Mouse (Mus musculus): Measurements from ENCODE around the gene Rab8b. TPM values are rescaled to one million over a fixed set of nuclear protein-coding genes. Genes with fewer than 3 reads are reported as not detected.
"Not testable (repeated sequence)": the region's sequence is repeated elsewhere in the genome, so short reads cannot be mapped to it uniquely, and the experiment has no call there.

Gene Rab8b
- polyA plus RNA-seq, 1 experiment, result 15.3 TPM

DNA sequence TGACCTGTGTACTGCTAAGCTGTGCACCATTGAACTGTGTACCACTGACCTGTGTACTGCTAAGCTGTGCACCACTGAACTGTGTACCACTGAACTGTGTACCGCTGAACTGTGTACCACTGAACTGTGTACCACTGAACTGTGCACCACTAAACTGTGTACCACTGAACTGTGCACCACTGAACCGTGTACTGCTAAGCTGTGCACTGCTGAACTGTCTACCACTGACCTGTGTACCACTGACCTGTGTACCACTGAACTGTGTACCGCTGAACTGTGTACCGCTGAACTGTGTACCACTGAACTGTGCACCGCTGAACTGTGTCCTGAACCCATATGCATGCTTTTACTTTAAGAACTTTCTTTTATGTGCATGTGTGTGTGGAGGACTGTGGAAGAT is 45.2 kb downstream of the Rab8b start:
- Histone ChIP-seq H3K27ac (ENCODE audit: insufficient read depth, low read length) (no peak overlapping the region), H3K27me3 (ENCODE audit: control insufficient read depth, insufficient read depth, low read length) (no peaks in the 10 kb centered on the region), H3K4me1 (ENCODE audit: control insufficient read depth, insufficient read depth, low read length) (no peaks in the 10 kb centered on the region), H3K4me3 (replicated peaks; ENCODE audit: insufficient read depth, low read depth, low read length) (no peak overlapping the region)
- TF ChIP-seq POLR2A (IDR thresholded peaks at IDR 0.05; ENCODE audit: borderline replicate concordance, insufficient read depth, low read length), result no peak
- no peak for TF ChIP-seq CTCF (IDR thresholded peaks at IDR 0.05; ENCODE audit: borderline replicate concordance, insufficient read depth, low read depth, low read length)
- WGBS, result 99% methylated on average over 5 of the region's 5 CpGs
- DNase-seq, result no peak

DNA sequence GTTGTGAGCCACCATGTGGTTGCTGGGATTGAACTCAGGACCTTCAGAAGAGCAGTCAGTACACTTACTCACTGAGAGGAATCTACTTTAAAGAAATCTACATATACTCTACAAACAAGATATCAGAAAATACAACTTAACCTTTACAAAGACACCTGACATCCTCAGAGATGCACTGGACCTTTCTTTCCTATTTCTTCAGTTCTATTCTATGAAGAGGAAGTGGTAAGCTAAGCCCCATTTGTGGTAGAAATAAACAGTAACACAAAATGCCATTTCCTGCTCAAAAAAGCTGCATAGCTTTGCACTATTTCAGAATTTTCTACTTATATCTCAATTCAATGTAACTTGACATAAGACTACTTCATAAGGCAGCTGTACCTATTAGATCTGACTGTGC is 46.0 kb downstream of the Rab8b start:
- Histone ChIP-seq H3K27me3 (ENCODE audit: control insufficient read depth, insufficient read depth, low read length) (no peaks in the 10 kb centered on the region), H3K27ac (ENCODE audit: insufficient read depth, low read length) (no peak overlapping the region), H3K4me3 (replicated peaks; ENCODE audit: insufficient read depth, low read depth, low read length) (no peak overlapping the region), H3K4me1 (ENCODE audit: control insufficient read depth, insufficient read depth, low read length) (no peaks in the 10 kb centered on the region)
- TF ChIP-seq POLR2A (IDR thresholded peaks at IDR 0.05; ENCODE audit: borderline replicate concordance, insufficient read depth, low read length) (no peak), CTCF (IDR thresholded peaks at IDR 0.05; ENCODE audit: borderline replicate concordance, insufficient read depth, low read depth, low read length) (no peak)
- no peak for DNase-seq

DNA sequence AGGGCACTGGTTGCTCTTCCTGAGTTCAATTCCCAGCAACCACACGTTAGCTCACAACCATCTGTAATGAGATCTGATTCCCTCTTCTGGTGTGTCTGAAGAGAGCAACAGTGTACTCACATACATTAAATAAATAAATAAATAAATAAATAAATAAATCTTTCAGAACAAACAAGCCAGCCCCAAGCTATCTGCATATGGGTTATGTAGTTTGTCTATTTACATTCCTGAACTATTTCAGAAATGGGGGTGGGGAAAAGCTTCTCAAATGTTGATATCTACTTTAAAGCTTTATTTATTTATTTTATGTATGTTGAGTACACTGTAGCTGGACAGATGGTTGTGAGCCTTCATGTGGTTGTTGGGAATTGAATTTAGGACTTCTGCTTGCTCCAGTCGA is 46.5 kb downstream of the Rab8b start:
- WGBS, result 81% methylated on average over 2 of the region's 2 CpGs
- H3K27ac ChIP-seq (ENCODE audit: insufficient read depth, low read length); H3K27me3 ChIP-seq (ENCODE audit: control insufficient read depth, insufficient read depth, low read length); DNase-seq; H3K4me1 ChIP-seq (ENCODE audit: control insufficient read depth, insufficient read depth, low read length); H3K4me3 ChIP-seq (replicated peaks; ENCODE audit: insufficient read depth, low read depth, low read length): not testable (repeated sequence)

DNA sequence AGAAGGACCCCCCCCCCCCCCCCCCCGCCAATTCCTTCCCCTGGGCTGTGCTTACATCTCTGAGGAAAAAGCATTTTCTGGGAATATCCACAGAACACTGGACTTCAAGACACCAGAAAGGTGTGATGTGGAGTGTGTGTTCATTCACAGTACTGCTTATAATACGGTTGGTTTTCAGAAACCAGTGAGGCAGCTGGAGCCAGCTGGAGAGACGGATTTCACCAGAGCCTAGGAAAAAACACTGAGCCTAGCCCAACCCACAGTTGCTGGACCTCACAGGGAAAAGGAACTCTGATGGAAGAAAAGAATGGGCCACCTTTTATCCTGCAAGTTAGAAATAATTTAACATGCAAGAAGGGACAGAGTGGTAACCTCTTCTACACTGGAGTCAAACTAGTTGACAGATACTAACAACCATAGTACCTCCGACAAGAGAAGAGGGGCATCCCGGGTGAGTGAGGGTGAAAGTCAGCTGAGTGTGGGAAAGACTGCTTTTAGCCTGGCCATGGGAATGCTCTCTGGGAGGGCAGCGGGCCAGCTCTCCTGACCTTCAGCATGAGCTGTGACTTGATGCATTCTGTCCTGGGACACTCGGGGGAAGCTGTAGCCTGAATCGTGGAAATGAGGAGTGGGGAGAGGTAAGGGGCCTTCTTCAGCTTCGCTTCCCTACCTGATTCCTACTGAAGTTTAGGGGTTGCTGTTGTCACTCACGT is 47.3 kb downstream of the Rab8b start:
- H3K27me3 ChIP-seq (ENCODE audit: control insufficient read depth, insufficient read depth, low read length), result no peaks in the 10 kb centered on the region
- no peak for DNase-seq
- no peak overlapping the region for H3K4me3 ChIP-seq (replicated peaks; ENCODE audit: insufficient read depth, low read depth, low read length)
- TF ChIP-seq POLR2A (IDR thresholded peaks at IDR 0.05; ENCODE audit: borderline replicate concordance, insufficient read depth, low read length) (no peak), CTCF (IDR thresholded peaks at IDR 0.05; ENCODE audit: borderline replicate concordance, insufficient read depth, low read depth, low read length) (no peak)
- no peak overlapping the region for H3K27ac ChIP-seq (ENCODE audit: insufficient read depth, low read length)
- WGBS, result 84% methylated on average over 10 of the region's 10 CpGs
- H3K4me1 ChIP-seq (ENCODE audit: control insufficient read depth, insufficient read depth, low read length), result no peaks in the 10 kb centered on the region

DNA sequence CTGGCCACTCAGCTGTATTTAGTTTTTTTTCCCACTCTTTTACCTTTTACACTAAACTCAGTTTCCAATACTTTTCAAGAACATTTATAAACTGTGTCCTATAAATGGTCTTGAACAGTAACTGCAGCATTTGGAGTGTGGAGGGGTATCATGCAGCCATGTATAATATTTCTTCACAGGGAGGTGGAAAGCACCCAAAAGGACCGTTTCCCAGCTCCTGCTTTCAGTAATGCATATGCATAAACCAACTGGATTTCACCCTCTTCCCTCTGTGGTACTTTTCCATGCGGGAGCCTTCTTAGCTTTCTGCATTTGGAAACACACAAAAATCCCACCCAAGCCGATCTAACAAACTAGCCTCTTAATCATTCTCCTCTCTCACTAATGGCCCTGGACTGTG is 54.8 kb downstream of the Rab8b start:
- no peak overlapping the region for H3K4me3 ChIP-seq (replicated peaks; ENCODE audit: insufficient read depth, low read depth, low read length)
- H3K27ac ChIP-seq (ENCODE audit: insufficient read depth, low read length), result no peak overlapping the region
- no peaks in the 10 kb centered on the region for H3K27me3 ChIP-seq (ENCODE audit: control insufficient read depth, insufficient read depth, low read length)
- WGBS, result 79% methylated on average over 3 of the region's 3 CpGs
- no peak for DNase-seq
- no peak for TF ChIP-seq CTCF (IDR thresholded peaks at IDR 0.05; ENCODE audit: borderline replicate concordance, insufficient read depth, low read depth, low read length)
- TF ChIP-seq POLR2A (IDR thresholded peaks at IDR 0.05; ENCODE audit: borderline replicate concordance, insufficient read depth, low read length), result no peak
- no peaks in the 10 kb centered on the region for H3K4me1 ChIP-seq (ENCODE audit: control insufficient read depth, insufficient read depth, low read length)

DNA sequence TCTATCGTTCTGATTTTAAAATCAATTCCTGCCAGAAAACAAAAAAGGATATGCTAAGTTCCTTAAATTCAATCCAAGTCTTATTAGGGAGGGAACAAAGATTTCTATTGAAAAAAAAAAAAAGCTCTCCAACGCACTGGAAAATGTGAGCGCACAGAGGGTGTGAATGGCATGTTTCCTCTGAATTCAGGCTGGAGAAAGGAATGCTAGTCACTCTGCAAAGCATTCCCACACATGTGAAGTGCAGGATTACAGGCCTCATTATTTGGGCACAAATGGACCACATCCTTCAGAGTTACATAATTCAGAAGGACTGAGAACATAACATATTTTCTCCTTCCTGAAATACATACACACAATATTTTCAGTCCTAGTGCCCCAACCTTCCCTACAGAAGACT is 56.0 kb downstream of the Rab8b start:
- H3K27ac ChIP-seq (ENCODE audit: insufficient read depth, low read length), result no peak overlapping the region
- H3K27me3 ChIP-seq (ENCODE audit: control insufficient read depth, insufficient read depth, low read length), result no peaks in the 10 kb centered on the region
- TF ChIP-seq CTCF (IDR thresholded peaks at IDR 0.05; ENCODE audit: borderline replicate concordance, insufficient read depth, low read depth, low read length) (no peak), POLR2A (IDR thresholded peaks at IDR 0.05; ENCODE audit: borderline replicate concordance, insufficient read depth, low read length) (no peak)
- DNase-seq, result no peak
- no peak overlapping the region for H3K4me3 ChIP-seq (replicated peaks; ENCODE audit: insufficient read depth, low read depth, low read length)
- 73% methylated on average over 3 of the region's 3 CpGs for WGBS
- no peaks in the 10 kb centered on the region for H3K4me1 ChIP-seq (ENCODE audit: control insufficient read depth, insufficient read depth, low read length)

DNA sequence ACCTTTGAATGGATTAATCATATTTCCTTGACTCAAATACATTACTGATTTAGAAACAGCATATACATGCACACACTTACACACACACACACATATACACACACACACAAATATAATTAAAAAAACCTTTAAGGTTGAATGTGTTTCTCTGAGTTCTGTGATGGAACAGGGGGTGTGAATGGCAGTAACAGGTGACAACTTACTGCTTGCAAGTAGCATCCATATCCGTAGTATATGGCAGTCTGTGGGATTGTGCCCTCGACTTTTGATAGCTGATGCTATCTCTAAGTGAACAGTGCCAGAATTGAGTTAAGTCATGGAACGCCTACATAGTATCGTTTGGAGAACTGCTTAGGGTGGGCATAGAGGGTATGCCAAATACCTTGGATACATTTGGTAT is 57.3 kb downstream of the Rab8b start:
- no peak overlapping the region for H3K27ac ChIP-seq (ENCODE audit: insufficient read depth, low read length)
- no peak for DNase-seq
- TF ChIP-seq POLR2A (IDR thresholded peaks at IDR 0.05; ENCODE audit: borderline replicate concordance, insufficient read depth, low read length) (no peak), CTCF (IDR thresholded peaks at IDR 0.05; ENCODE audit: borderline replicate concordance, insufficient read depth, low read depth, low read length) (no peak)
- H3K27me3 ChIP-seq (ENCODE audit: control insufficient read depth, insufficient read depth, low read length), result no peaks in the 10 kb centered on the region
- H3K4me3 ChIP-seq (replicated peaks; ENCODE audit: insufficient read depth, low read depth, low read length), result no peak overlapping the region
- H3K4me1 ChIP-seq (ENCODE audit: control insufficient read depth, insufficient read depth, low read length), result no peaks in the 10 kb centered on the region
- WGBS, result 90% methylated on average over 4 of the region's 4 CpGs

DNA sequence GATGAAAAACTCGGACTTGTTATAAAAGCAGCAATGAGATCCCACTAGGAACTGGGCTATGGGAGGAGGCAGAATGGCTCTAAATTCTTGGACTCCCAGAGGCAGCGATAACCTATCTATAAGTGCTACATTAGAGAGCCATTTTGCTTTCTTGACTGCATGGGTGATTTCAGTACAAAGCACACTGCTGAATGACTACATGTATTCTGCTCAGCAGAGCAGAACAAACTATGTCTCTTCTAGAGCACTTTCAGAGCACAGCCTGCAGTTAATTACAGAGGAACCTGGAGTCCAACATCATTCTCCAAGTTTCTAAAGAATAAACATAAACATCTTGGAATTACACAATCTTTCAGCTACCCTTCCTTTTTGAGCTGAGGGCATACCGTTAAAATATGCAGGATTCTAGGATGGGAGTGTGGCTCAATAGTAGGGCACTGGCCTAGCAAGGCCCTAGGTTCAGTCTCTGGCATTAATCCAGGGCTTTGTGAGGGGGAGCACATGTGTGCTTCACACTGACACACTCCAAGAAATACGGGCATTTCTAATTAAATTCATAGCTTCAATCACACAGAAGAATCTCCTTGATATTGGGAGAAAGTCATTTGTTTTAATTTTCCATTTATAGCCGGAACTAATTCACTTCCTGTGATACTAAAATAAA is 58.3 kb downstream of the Rab8b start:
- no peaks in the 10 kb centered on the region for H3K27me3 ChIP-seq (ENCODE audit: control insufficient read depth, insufficient read depth, low read length)
- H3K27ac ChIP-seq (ENCODE audit: insufficient read depth, low read length), result no peak overlapping the region; the same call in 1 of the 2 replicates
- no peak for DNase-seq
- WGBS, result 59% methylated on average over 5 of the region's 5 CpGs
- no peaks in the 10 kb centered on the region for H3K4me1 ChIP-seq (ENCODE audit: control insufficient read depth, insufficient read depth, low read length)
- no peak for TF ChIP-seq POLR2A (IDR thresholded peaks at IDR 0.05; ENCODE audit: borderline replicate concordance, insufficient read depth, low read length)
- TF ChIP-seq CTCF (IDR thresholded peaks at IDR 0.05; ENCODE audit: borderline replicate concordance, insufficient read depth, low read depth, low read length), result no peak
- no peak overlapping the region for H3K4me3 ChIP-seq (replicated peaks; ENCODE audit: insufficient read depth, low read depth, low read length)

Measured in cerebellum, adult 2 months (tissue).